Mouse (Mus musculus) hindlimb bud, embryonic 11.5 days (tissue): ENCODE results near the gene Cel.

Source experiments
- DNase-seq: peaks from one replicate; pipeline ENCODE4 v3.0.0-alpha.2; 2012; ENCODE audit warnings: low read depth, low spot score; ENCODE audit errors: extremely low spot score

Gene Cel

GRCm38 (mm10) chr2:28537995-28538816, 25.0 kb downstream of the Cel start:
- no peak for DNase-seq

GRCm38 (mm10) chr2:28537634-28537920, 25.6 kb downstream of the Cel start:
- DNase-seq = no peak

- no peak for DNase-seq
These were observed 26.2 kb downstream of the Cel start for GRCm38 (mm10) chr2:28536766-28537633.

- DNase-seq = no peak
These were observed 27.0 kb downstream of the Cel start for GRCm38 (mm10) chr2:28536166-28536565.

- DNase-seq = no peak
These were observed 27.6 kb downstream of the Cel start for GRCm38 (mm10) chr2:28535650-28536049.

GRCm38 (mm10) chr2:28535263-28535540, 28.0 kb downstream of the Cel start:
- no peak for DNase-seq

GRCm38 (mm10) chr2:28534436-28535262, 28.6 kb downstream of the Cel start:
- DNase-seq = no peak

- DNase-seq = no peak
These were observed 29.2 kb downstream of the Cel start for GRCm38 (mm10) chr2:28533901-28534435.

GRCm38 (mm10) chr2:28532938-28533771, 30.0 kb downstream of the Cel start:
- no peak for DNase-seq

GRCm38 (mm10) chr2:28530311-28530710, 32.9 kb downstream of the Cel start:
- DNase-seq = no peak

- no peak for DNase-seq
These were observed 33.3 kb downstream of the Cel start for GRCm38 (mm10) chr2:28529856-28530255.

- no peak for DNase-seq
These were observed 34.9 kb downstream of the Cel start for GRCm38 (mm10) chr2:28528354-28528730.

GRCm38 (mm10) chr2:28527436-28528353, 35.5 kb downstream of the Cel start:
- no peak for DNase-seq

GRCm38 (mm10) chr2:28525943-28526876, 37.0 kb downstream of the Cel start:
- no peak for DNase-seq

GRCm38 (mm10) chr2:28525219-28525942, 37.8 kb downstream of the Cel start:
- no peak for DNase-seq

GRCm38 (mm10) chr2:28524406-28524805, 38.8 kb downstream of the Cel start:
- DNase-seq = no peak

GRCm38 (mm10) chr2:28523643-28524117, 39.5 kb downstream of the Cel start:
- no peak for DNase-seq

GRCm38 (mm10) chr2:28522166-28522565, 41.0 kb downstream of the Cel start:
- no peak for DNase-seq
